Mouse (Mus musculus) G1E (cell line): Measurements from ENCODE around the gene Hrh2.

ENCODE experiments used
- CTCF ChIP-seq: IDR thresholded peaks from 2 replicates; pipeline ENCODE4 v1.5.1; 2012; ENCODE audit warnings: low read depth, low read length, inconsistent platforms, mixed read lengths
- GATA1 ChIP-seq: IDR thresholded peaks from 2 replicates; pipeline ENCODE4 v1.6.1; 2012; ENCODE audit warnings: borderline replicate concordance, low read length, inconsistent platforms, mixed read lengths
- GATA2 ChIP-seq: IDR thresholded peaks from 2 replicates; pipeline ENCODE4 v1.6.1; 2012; ENCODE audit warnings: low read depth, low read length, inconsistent platforms, borderline replicate concordance
- POLR2AphosphoS5 ChIP-seq: IDR thresholded peaks from 2 replicates; pipeline ENCODE4 v1.6.1; 2012; ENCODE audit warnings: low read depth, low read length, inconsistent platforms; ENCODE audit not compliant: insufficient replicate concordance
- TAL1 ChIP-seq: conservative IDR thresholded peaks from 2 replicates; pipeline ENCODE4 v1.6.1; 2012; ENCODE audit warnings: low read depth, low read length, inconsistent platforms, mixed read lengths

DNA sequence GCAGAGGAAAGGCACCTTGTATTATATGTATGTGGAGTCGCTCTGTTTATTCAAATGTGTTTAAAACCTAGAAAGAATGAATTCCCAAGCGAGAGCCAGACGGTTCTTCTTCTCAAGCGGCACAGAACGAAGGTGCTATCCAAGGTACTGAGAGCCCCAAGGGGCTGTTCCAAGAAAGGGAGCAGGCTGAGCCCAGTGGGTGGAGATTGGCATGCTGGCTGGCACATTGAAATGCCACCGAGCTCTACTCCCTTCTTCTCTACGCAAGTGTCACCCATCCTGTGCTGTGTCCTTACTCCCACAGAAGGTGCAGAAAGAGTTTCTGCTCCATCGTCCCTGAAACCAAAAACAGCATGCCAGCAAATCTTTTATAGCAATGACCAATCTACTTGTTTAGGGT is 68.4 kb downstream of the Hrh2 start:
- TF ChIP-seq CTCF (no peak), TAL1 (no peak), GATA1 (no peak), POLR2AphosphoS5 (no peak), GATA2 (no peak)
